Mouse (Mus musculus): ENCODE data around the gene Scnm1. TPM values are rescaled to one million over a fixed set of nuclear protein-coding genes. Genes with fewer than 3 reads are reported as not detected.
A peak's percentile ranks its signal among the peaks of the same experiment; 100 is the strongest.

Scnm1 gene
- polyA plus RNA-seq, 1 experiment, result 43.7 TPM

GRCm38 (mm10) chr3:95171105-95171504 lies 37.3 kb upstream of the Scnm1 start:
- H3K4me1 ChIP-seq (ENCODE audit: control insufficient read depth, insufficient read depth, low read length), result no peaks in the 10 kb centered on the region
- no peak for TF ChIP-seq POLR2A (IDR thresholded peaks at IDR 0.05; ENCODE audit: borderline replicate concordance, extremely low read depth, low read depth, low read length)
- TF ChIP-seq CTCF (IDR thresholded peaks at IDR 0.05; ENCODE audit: insufficient read depth, low read length), result no peak
- DNase-seq, result no peak
- no peak overlapping the region for H3K4me3 ChIP-seq (replicated peaks; ENCODE audit: extremely low read depth, low read depth, low read length)
- whole genome bisulfite sequencing, result 70% methylated on average over 6 of the region's 6 CpGs

- TF ChIP-seq CTCF (IDR thresholded peaks at IDR 0.05; ENCODE audit: insufficient read depth, low read length), result no peak
- no peak for TF ChIP-seq POLR2A (IDR thresholded peaks at IDR 0.05; ENCODE audit: borderline replicate concordance, extremely low read depth, low read depth, low read length)
- 97% methylated on average over 10 of the region's 10 CpGs for WGBS
- no peak for DNase-seq
- H3K4me3 ChIP-seq (replicated peaks; ENCODE audit: extremely low read depth, low read depth, low read length), result no peak overlapping the region
- no peaks in the 10 kb centered on the region for H3K4me1 ChIP-seq (ENCODE audit: control insufficient read depth, insufficient read depth, low read length)
Measured at GRCm38 (mm10) chr3:95169996-95170395, 36.2 kb upstream of the Scnm1 start.

GRCm38 (mm10) chr3:95164840-95165239 lies 31.0 kb upstream of the Scnm1 start:
- Histone ChIP-seq H3K4me1 (ENCODE audit: control insufficient read depth, insufficient read depth, low read length) (peaks cover 7% of the 10 kb centered on the region; the same call in 1 of the 2 replicates), H3K4me3 (replicated peaks; ENCODE audit: extremely low read depth, low read depth, low read length) (no peak overlapping the region)
- TF ChIP-seq POLR2A (IDR thresholded peaks at IDR 0.05; ENCODE audit: borderline replicate concordance, extremely low read depth, low read depth, low read length) (no peak), CTCF (IDR thresholded peaks at IDR 0.05; ENCODE audit: insufficient read depth, low read length) (no peak)
- WGBS, result 80% methylated on average over 5 of the region's 5 CpGs
- no peak for DNase-seq

DNA sequence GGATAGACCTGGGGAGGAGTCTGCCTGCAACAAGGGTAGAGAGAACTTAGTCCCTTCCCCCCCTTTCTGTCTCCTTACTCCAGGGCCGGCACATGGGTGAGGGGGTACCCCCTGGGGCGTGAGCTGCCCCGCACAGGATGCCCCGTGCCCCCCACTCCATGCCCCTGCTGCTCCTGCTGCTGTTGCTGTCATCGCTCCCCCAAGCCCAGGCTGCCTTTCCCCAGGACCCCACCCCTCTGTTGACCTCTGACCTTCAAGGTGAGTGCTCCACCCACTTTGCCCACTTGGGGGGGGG lies 30.4 kb upstream of the Scnm1 start:
- WGBS, result 88% methylated on average over 5 of the region's 5 CpGs
- no peak for DNase-seq
- H3K4me3 ChIP-seq (replicated peaks; ENCODE audit: extremely low read depth, low read depth, low read length), result no peak overlapping the region
- TF ChIP-seq CTCF (IDR thresholded peaks at IDR 0.05; ENCODE audit: insufficient read depth, low read length), result no peak
- TF ChIP-seq POLR2A (IDR thresholded peaks at IDR 0.05; ENCODE audit: borderline replicate concordance, extremely low read depth, low read depth, low read length), result no peak
- H3K4me1 ChIP-seq (ENCODE audit: control insufficient read depth, insufficient read depth, low read length), result peaks cover 13% of the 10 kb centered on the region; the same call in 1 of the 2 replicates

DNA sequence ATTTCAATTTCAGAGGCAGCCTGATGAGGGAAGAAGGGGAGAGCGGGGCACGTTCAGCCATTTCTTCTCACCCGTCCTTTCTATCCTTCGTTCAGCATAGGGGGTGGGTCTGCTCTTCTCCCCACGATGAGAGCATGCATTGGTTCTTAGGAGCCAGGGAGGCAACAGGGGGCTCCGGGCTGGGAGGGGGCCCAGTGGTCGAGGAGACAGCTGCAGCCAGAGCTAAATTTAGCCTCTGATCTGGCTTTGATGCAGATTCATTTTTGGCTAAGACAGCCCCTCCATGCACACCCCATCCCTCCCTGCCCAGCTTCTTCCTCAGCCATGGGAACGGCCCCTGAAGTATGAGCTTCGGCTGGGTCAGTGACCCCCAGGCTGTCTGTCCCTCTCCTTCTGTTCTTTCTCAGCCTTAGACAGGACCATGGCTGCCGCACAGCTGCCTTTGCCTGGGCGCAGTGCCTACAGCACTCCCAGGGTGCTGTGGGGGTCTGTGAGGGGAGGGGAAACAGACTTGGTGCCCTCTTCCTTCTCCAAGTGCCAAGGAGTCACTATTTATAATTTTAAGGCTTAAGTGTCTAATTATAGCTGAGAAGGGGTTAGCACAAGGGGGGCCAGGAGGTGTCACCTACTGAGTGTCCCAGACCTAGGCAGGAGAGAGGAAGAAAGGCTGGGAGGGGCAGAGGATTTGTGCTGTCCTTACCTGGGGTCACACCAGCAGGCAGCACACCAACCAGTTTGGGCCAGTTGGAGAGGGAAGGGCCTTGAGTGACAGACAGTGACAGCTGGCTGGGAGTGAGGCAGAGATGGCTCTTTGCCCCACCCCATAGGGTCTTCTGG lies 29.8 kb upstream of the Scnm1 start:
- WGBS, result 65% methylated on average over 11 of the region's 11 CpGs
- TF ChIP-seq POLR2A (IDR thresholded peaks at IDR 0.05; ENCODE audit: borderline replicate concordance, extremely low read depth, low read depth, low read length) (no peak), CTCF (IDR thresholded peaks at IDR 0.05; ENCODE audit: insufficient read depth, low read length) (no peak)
- Histone ChIP-seq H3K4me3 (replicated peaks; ENCODE audit: extremely low read depth, low read depth, low read length) (no peak overlapping the region), H3K4me1 (ENCODE audit: control insufficient read depth, insufficient read depth, low read length) (peaks cover 13% of the 10 kb centered on the region; the same call in 1 of the 2 replicates)
- no peak for DNase-seq

GRCm38 (mm10) chr3:95162345-95162628 lies 28.5 kb upstream of the Scnm1 start:
- 68% methylated on average over 2 of the region's 2 CpGs for WGBS
- no peak overlapping the region for H3K4me3 ChIP-seq (replicated peaks; ENCODE audit: extremely low read depth, low read depth, low read length)
- TF ChIP-seq CTCF (IDR thresholded peaks at IDR 0.05; ENCODE audit: insufficient read depth, low read length), result no peak
- no peak for TF ChIP-seq POLR2A (IDR thresholded peaks at IDR 0.05; ENCODE audit: borderline replicate concordance, extremely low read depth, low read depth, low read length)
- peaks cover 13% of the 10 kb centered on the region; the same call in 1 of the 2 replicates for H3K4me1 ChIP-seq (ENCODE audit: control insufficient read depth, insufficient read depth, low read length)
- no peak for DNase-seq

- H3K4me1 ChIP-seq (ENCODE audit: control insufficient read depth, insufficient read depth, low read length), result peaks cover 13% of the 10 kb centered on the region; the same call in 1 of the 2 replicates
- 21% methylated on average over 9 of the region's 9 CpGs for WGBS
- no peak for TF ChIP-seq POLR2A (IDR thresholded peaks at IDR 0.05; ENCODE audit: borderline replicate concordance, extremely low read depth, low read depth, low read length)
- no peak for TF ChIP-seq CTCF (IDR thresholded peaks at IDR 0.05; ENCODE audit: insufficient read depth, low read length)
- peak overlapping the region; percentile 16 for H3K4me3 ChIP-seq (replicated peaks; ENCODE audit: extremely low read depth, low read depth, low read length)
- no peak for DNase-seq
Measured at GRCm38 (mm10) chr3:95161618-95162344, 28.0 kb upstream of the Scnm1 start.

DNA sequence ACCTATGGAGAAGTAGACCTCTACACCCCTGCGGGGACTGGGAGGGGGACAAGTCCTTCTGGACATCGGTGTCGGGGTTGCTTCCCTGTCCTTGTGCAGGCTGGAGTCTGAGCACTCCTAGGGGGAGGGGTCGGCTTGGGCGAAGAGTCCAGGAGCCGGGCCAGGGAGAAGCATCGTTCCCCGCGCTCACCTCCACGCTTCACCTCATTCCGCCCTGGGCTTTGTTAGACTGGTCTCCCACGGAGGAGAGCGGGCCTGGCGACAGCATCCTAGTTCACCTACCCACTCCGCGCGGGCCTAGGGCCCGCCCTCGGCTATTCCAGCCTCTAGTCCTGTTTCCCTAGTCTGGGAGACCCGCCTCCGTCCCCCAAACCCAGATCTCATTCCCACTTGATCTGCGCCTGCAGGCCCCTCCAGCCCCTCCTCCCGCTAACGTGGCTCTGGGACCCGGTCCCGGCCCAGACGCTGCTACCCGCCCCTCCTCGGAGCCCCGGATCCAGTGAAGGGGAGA lies 27.3 kb upstream of the Scnm1 start:
- WGBS, result 3% methylated on average over 30 of the region's 30 CpGs
- DNase-seq, result no peak
- TF ChIP-seq CTCF (IDR thresholded peaks at IDR 0.05; ENCODE audit: insufficient read depth, low read length), result no peak
- Histone ChIP-seq H3K4me3 (replicated peaks; ENCODE audit: extremely low read depth, low read depth, low read length) (peak overlapping the region; percentile 91), H3K4me1 (ENCODE audit: control insufficient read depth, insufficient read depth, low read length) (peaks cover 13% of the 10 kb centered on the region; the same call in 1 of the 2 replicates)

GRCm38 (mm10) chr3:95159987-95160963 lies 26.5 kb upstream of the Scnm1 start, which contains the start of gene Sema6c:
Sema6c (plus strand) TSS chr3:95160457.
- WGBS, result under 1% methylated on average over 66 of the region's 66 CpGs
- Histone ChIP-seq H3K4me1 (ENCODE audit: control insufficient read depth, insufficient read depth, low read length) (peaks cover 13% of the 10 kb centered on the region; the same call in 1 of the 2 replicates), H3K4me3 (replicated peaks; ENCODE audit: extremely low read depth, low read depth, low read length) (peak within 1 kb of the TSS; percentile 91)
- peak; percentile 63; the same call in 1 of the 2 replicates for TF ChIP-seq POLR2A (IDR thresholded peaks at IDR 0.05; ENCODE audit: borderline replicate concordance, extremely low read depth, low read depth, low read length)
- TF ChIP-seq CTCF (IDR thresholded peaks at IDR 0.05; ENCODE audit: insufficient read depth, low read length), result no peak
- peak; percentile 86 for DNase-seq
